ENCODE assay signal across 12 mouse cellular contexts in genomic region chr3:10087511-10087910, GRCm38 (mm10). TPM values are rescaled to one million over a fixed set of nuclear protein-coding genes. Genes with fewer than 3 reads are reported as not detected.
A peak's percentile ranks its signal among the peaks of the same experiment; 100 is the strongest.
DNase-seq lines count a peak whose midpoint lies in the region; ATAC-seq and TF ChIP-seq lines count a peak whose summit lies in the region.
"Had no signal": no experiment of that assay in that cellular context is flagged by ENCODE, and none has a peak within 500 bp of the region (broad histone marks: within the 10 kb centered on the region; RNA-seq: fewer than 3 reads in every experiment).

No protein-coding gene starts in this region.

- ATAC-seq in hindbrain, embryonic 11.5 days (ENCODE audit: low FRiP score): 0 out of 2 replicates have a peak, but pooled peaks have one; percentile 10
- no peak for ATAC-seq in hindbrain, postnatal 0 days
- ATAC-seq in midbrain, embryonic 13.5 days: peak; percentile 47; the same call in 1 of the 2 replicates
- ATAC-seq in intestine, embryonic 16.5 days: no peak
- peak; percentile 77 for ATAC-seq in monocyte, adult 5-6 weeks (replicated peaks; ENCODE audit: insufficient number of reproducible peaks, low FRiP score, low TSS enrichment, poor library complexity, severe bottlenecking)

- no peak overlapping the region for H3K27ac ChIP-seq in hindbrain, embryonic 11.5 days (ENCODE audit: low read depth, low read length)
- no peak overlapping the region for H3K27ac ChIP-seq in hindbrain, postnatal 0 days
- H3K27ac ChIP-seq in midbrain, embryonic 13.5 days: no peak overlapping the region
- H3K27ac ChIP-seq in midbrain, embryonic 10.5 days (replicated peaks): no peak overlapping the region
- no peak overlapping the region for H3K27ac ChIP-seq in intestine, embryonic 16.5 days (ENCODE audit: low read length)

- H3K4me2 ChIP-seq in hindbrain, embryonic 11.5 days (replicated peaks; ENCODE audit: low read depth, low read length): no peak overlapping the region
- no peak overlapping the region for H3K4me2 ChIP-seq in hindbrain, postnatal 0 days (ENCODE audit: low read depth, low read length)
- H3K4me2 ChIP-seq in midbrain, embryonic 13.5 days (replicated peaks): peak overlapping the region; percentile 43; the same call in 1 of the 2 replicates
- H3K4me2 ChIP-seq in intestine, embryonic 16.5 days (ENCODE audit: low read depth, low read length): no peak overlapping the region

- no peak overlapping the region for H3K9ac ChIP-seq in hindbrain, embryonic 11.5 days (ENCODE audit: low read depth, low read length)
- H3K9ac ChIP-seq in hindbrain, postnatal 0 days (replicated peaks; ENCODE audit: low read length): no peak overlapping the region
- no peak overlapping the region for H3K9ac ChIP-seq in midbrain, embryonic 13.5 days (replicated peaks)
- no peak overlapping the region for H3K9ac ChIP-seq in intestine, embryonic 16.5 days (ENCODE audit: low read depth, low read length)

- H3K36me3 ChIP-seq in hindbrain, embryonic 11.5 days (ENCODE audit: control insufficient read depth, insufficient read depth, low read length): no peaks in the 10 kb centered on the region
- no peaks in the 10 kb centered on the region for H3K36me3 ChIP-seq in hindbrain, postnatal 0 days (ENCODE audit: insufficient read depth, low read length)
- H3K36me3 ChIP-seq in midbrain, embryonic 13.5 days: no peaks in the 10 kb centered on the region
- no peaks in the 10 kb centered on the region for H3K36me3 ChIP-seq in midbrain, embryonic 10.5 days
- no peaks in the 10 kb centered on the region for H3K36me3 ChIP-seq in intestine, embryonic 16.5 days (ENCODE audit: control insufficient read depth, insufficient read depth, low read length)

- H3K4me1 ChIP-seq in hindbrain, embryonic 11.5 days (replicated peaks; ENCODE audit: control insufficient read depth, insufficient read depth, low read length): no peaks in the 10 kb centered on the region
- no peaks in the 10 kb centered on the region for H3K4me1 ChIP-seq in hindbrain, postnatal 0 days (ENCODE audit: insufficient read depth, low read length)
- H3K4me1 ChIP-seq in midbrain, embryonic 13.5 days (replicated peaks): no peaks in the 10 kb centered on the region
- no peaks in the 10 kb centered on the region for H3K4me1 ChIP-seq in midbrain, embryonic 10.5 days
- H3K4me1 ChIP-seq in intestine, embryonic 16.5 days (ENCODE audit: control insufficient read depth, insufficient read depth, low read length): peaks cover 8% of the 10 kb centered on the region

- 85% methylated on average over 8 of the region's 8 CpGs for WGBS in hindbrain, embryonic 11.5 days
- 92% methylated on average over 8 of the region's 8 CpGs for WGBS in hindbrain, postnatal 0 days
- 92% methylated on average over 8 of the region's 8 CpGs for WGBS in midbrain, embryonic 13.5 days
- WGBS in midbrain, embryonic 10.5 days: 88% methylated on average over 8 of the region's 8 CpGs
- 90% methylated on average over 8 of the region's 8 CpGs for WGBS in intestine, embryonic 16.5 days

- no peaks in the 10 kb centered on the region for H3K9me3 ChIP-seq in hindbrain, embryonic 11.5 days (ENCODE audit: control insufficient read depth, low read length)
- no peaks in the 10 kb centered on the region for H3K9me3 ChIP-seq in hindbrain, postnatal 0 days (ENCODE audit: low read length)
- no peaks in the 10 kb centered on the region for H3K9me3 ChIP-seq in midbrain, embryonic 13.5 days
- no peaks in the 10 kb centered on the region for H3K9me3 ChIP-seq in midbrain, embryonic 10.5 days (replicated peaks)
- no peaks in the 10 kb centered on the region for H3K9me3 ChIP-seq in intestine, embryonic 16.5 days (ENCODE audit: control insufficient read depth, low read length)
- H3K9me3 ChIP-seq: megakaryocyte, embryonic 14.5 days had no signal

- no peak for TF ChIP-seq CTCF in hindbrain, postnatal 0 days (IDR thresholded peaks at IDR 0.05; ENCODE audit: low read depth)

- no peak overlapping the region for H3K4me3 ChIP-seq in hindbrain, embryonic 11.5 days (ENCODE audit: low read depth, low read length)
- H3K4me3 ChIP-seq in hindbrain, postnatal 0 days (ENCODE audit: low read length): no peak overlapping the region
- H3K4me3 ChIP-seq in midbrain, embryonic 13.5 days (replicated peaks): no peak overlapping the region
- no peak overlapping the region for H3K4me3 ChIP-seq in midbrain, embryonic 10.5 days
- H3K4me3 ChIP-seq in intestine, embryonic 16.5 days (ENCODE audit: low read length): peak overlapping the region; percentile 21

- DNase-seq in hindbrain, embryonic 11.5 days (ENCODE audit: low spot score): no peak
- no peak for DNase-seq in hindbrain, postnatal 0 days (ENCODE audit: low spot score)
- DNase-seq in midbrain, embryonic 10.5 days (ENCODE audit: low spot score): no peak
- DNase-seq in cerebellum, postnatal 36 days: no peak
- DNase-seq: cerebellum, postnatal 25 days; gastrocnemius, postnatal 25 days; kidney, adult 2 months; left cerebral cortex, postnatal 4 days had no signal

- H3K27me3 ChIP-seq in hindbrain, embryonic 11.5 days (ENCODE audit: control insufficient read depth, insufficient read depth, low read length): no peaks in the 10 kb centered on the region
- no peaks in the 10 kb centered on the region for H3K27me3 ChIP-seq in hindbrain, postnatal 0 days (ENCODE audit: insufficient read depth, low read length)
- H3K27me3 ChIP-seq in midbrain, embryonic 13.5 days: peaks cover 3% of the 10 kb centered on the region; the same call in 1 of the 2 replicates
- peaks cover 19% of the 10 kb centered on the region; the same call in 1 of the 2 replicates for H3K27me3 ChIP-seq in midbrain, embryonic 10.5 days (ENCODE audit: low read depth, poor library complexity, severe bottlenecking)
- no peaks in the 10 kb centered on the region for H3K27me3 ChIP-seq in intestine, embryonic 16.5 days (replicated peaks; ENCODE audit: control insufficient read depth, insufficient read depth, low read length)

RNA-seq across cellular contexts. Expression of gene Gm9833, which starts 0.4 kb away (rescaled TPM):
- polyA plus RNA-seq in hindbrain, embryonic 11.5 days (2014; fragmentation: Nextera tagmentation; extraction: Ambion mirVana): 8.0 and 10.3 TPM in 2 replicates
- 1.4 and 6.4 TPM in 2 replicates for total RNA-seq in hindbrain, postnatal 0 days (2014; rRNA removed)
- polyA plus RNA-seq in hindbrain, postnatal 0 days (2015; fragmentation: Nextera tagmentation; extraction: Ambion mirVana): 3.7 and 4.3 TPM in 2 replicates
- polyA plus RNA-seq in midbrain, embryonic 13.5 days (2015; fragmentation: Nextera tagmentation; extraction: Ambion mirVana): 7.3 and 8.1 TPM in 2 replicates
- 5.8 TPM in 2 replicates for polyA plus RNA-seq in midbrain, embryonic 10.5 days (2016; fragmentation: Nextera tagmentation; extraction: Ambion mirVana)
- polyA plus RNA-seq in intestine, embryonic 16.5 days (2015; fragmentation: Nextera tagmentation; extraction: Ambion mirVana): 1.4 and 1.5 TPM in 2 replicates
- total RNA-seq in monocyte, adult 5-6 weeks (2017): 3.7 to 9.0 TPM (median 6.8 TPM) in 3 replicates
- polyA plus RNA-seq: kidney, adult 2 months had no signal

Comparison
In these comparisons a context has a peak if more than half of its experiments do, and no peak if none do; other contexts are left out.
1. ATAC-seq: peak in hindbrain, embryonic 11.5 days (single experiment), midbrain, embryonic 13.5 days (single experiment) and monocyte, adult 5-6 weeks (single experiment); none in hindbrain, postnatal 0 days (single experiment) and intestine, embryonic 16.5 days (single experiment).